Mouse (Mus musculus) gonadal fat pad, adult 2 months (tissue): ENCODE data around the gene B3gnt3. TPM values are rescaled to one million over a fixed set of nuclear protein-coding genes. Genes with fewer than 3 reads are reported as not detected.

Experiments used
- DNase-seq: peaks from one replicate; pipeline ENCODE4 v3.0.0-alpha.2; 2012; ENCODE audit warnings: low read depth
- polyA plus RNA-seq: library from polyadenylated mRNA; depleted of rRNA; stranded (reverse); fragments of >200 nt; gene quantifications from 2 replicates; pipeline ENCODE4 v1.2.3, GENCODE M21; 2012

The B3gnt3 gene
- polyA plus RNA-seq, 1 experiment = 11.1 TPM

DNA sequence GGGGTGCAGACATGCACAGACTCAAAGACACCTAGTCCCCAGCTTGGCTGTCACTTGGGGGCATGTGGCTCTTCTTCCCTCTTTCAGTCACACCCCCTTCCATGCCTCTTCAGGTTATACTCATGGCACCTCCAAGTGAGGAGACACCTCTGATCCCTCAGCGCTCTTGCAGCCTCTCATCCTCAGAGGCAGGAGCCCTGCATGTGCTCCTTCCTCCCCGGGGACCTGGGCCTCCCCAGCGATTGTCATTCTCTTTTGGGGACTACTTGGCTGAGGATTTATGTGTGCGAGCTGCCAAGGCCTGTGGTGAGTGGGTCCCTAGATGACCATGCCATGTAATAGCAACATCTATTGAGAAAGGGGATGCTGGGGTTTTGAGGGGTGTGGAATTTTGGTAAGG is 23.4 kb downstream of the B3gnt3 start:
- no peak for DNase-seq

DNA sequence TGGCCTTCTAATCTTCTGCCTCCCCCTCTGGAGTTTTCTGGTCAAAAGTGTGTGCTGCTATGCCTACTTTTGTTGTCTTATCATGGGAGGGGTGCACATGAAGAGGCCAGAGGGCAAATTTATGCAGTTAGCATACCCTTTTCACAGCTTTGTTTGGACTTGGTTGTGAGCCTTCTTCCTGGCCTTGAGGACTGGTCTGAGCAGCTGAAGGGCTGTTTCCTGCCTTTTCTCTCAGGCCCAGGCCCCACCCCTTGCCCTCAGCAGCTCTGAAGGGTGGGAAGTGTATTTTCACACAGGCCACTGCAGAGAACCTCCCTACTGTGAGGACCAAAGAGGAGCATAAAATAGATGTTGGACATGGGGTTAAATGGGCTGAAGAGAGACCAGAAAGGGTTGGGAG is 24.0 kb downstream of the B3gnt3 start:
- DNase-seq = no peak

DNA sequence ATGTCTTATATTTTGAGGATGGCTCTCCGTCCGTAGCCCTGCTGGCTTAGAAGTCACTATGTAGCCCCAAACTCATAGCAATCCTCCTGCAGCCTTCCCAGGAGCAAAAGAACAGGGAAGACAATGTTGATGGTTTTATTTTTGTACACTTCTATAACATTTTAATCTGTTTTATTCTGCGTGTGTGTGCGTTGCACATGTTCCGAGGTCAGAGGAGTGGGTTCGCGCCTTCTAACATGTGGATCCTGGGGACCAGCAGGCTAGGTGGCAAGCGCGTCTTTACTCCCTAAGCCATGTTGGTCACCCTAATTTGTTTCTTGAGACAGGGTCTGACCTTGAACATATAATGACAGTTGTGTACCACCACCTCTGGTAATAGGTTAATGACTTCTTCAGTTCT is 24.8 kb downstream of the B3gnt3 start:
- no peak for DNase-seq

DNA sequence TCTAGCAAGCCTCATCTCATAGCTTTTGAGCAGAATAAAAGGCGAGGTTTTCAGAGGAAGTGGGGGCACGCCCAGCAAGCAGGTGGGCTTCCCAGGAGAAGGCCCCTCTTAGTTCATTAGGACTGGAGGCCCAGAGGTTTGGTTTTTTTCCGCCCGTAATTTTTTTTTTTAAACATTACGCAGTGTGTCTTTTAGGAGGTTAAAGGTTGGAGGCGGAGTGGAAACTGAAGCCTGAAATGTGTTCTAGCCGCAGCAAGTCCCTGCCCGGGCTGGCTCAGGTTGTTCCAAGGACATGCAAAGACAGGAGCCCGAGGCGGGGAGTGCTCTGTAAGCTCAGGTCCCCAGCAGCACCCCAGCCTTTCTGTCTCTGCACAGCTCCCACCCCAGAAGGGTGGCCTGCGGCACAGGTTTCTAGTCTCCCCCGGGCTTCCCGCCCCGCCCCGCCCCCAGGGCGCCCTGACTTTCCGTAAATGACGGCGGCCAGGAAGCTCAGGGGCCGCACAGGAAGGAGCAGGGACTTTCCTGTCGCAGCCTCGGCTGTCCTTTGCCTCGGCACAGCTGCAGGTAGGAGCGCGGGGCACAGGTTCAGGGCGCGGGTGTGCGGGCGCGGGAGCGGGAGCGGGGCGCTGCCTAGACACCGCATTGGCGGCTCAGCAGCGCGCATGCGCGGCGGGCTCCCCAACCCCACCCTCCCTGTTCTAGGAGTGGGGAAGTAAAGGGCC is 25.4 kb downstream of the B3gnt3 start, which contains the start of gene Jak3:
Gene Jak3 (plus strand): TSS at position 277 of the 722 bp plus-strand sequence.
- peak; percentile 23 for DNase-seq

DNA sequence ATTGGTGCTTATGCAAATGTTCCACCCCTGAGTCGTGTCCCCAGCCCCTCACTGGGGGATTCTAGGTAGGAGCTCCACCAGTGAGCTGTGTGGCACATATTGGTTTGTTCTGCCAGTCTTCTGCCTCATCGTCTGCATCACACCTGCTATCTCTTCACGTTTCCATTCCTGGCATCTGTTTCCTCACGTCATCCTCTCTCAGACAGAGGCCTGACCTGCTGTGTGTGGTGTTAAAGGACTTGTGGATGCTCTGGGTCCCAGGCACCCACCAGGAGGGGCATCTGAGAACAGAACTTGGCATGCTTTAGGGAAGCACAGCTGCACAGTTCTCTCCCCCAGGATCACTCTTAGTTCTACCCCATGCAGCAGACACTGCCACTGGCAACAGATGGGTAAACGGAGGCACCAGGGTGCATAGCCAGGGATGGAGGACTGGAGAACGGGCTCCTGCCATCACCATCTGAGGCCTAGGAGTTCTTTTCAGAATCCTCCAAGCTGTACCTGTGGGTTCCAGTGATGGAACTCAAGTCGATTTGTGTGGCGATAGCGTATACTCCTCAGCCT is 26.1 kb downstream of the B3gnt3 start:
- DNase-seq = no peak

DNA sequence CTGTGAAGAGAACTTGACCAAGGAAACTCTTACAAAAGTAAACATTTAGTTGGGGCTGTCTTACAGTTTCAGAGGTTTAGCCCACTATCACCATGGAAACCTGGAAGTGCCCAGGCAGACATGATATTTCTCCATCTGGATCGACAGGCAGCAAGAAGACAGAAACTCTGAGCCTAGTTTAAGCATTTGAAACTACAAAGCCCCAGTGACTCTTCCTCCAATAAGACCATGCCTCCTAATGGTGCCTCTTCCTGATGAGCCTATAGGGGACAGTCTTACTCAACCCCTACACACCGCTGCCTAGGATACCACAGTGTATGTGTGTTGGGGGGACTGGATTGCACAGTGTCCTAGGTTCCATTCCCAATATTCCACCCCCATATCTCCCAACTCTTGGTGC is 27.5 kb downstream of the B3gnt3 start:
- DNase-seq = no peak

DNA sequence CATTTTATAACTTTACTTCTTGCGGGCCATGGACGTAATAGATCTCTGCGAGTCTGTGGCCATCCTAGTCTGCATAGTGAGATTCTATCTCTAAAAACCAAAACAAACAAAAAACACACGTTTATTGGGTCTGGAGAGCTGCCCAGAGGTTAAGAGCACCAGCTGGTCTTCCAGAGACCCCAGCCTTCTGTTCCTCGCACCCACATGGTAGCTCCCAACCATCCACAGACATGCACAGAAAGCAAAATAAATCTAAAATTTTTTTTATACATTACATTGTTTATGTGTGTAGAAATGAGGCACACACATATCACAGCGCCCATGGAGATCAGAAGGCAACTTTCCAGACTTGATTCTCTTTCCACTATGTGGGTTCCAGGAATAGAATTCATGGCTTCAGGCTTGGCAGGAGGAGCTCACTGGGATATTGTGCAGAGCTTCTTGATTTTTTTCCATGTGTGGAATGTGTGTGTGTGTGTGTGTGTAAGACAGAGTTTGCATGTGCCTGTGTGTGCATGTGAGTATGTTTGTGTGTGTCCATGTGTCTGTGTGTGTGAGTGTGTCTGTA is 29.3 kb downstream of the B3gnt3 start:
- DNase-seq = no peak

DNA sequence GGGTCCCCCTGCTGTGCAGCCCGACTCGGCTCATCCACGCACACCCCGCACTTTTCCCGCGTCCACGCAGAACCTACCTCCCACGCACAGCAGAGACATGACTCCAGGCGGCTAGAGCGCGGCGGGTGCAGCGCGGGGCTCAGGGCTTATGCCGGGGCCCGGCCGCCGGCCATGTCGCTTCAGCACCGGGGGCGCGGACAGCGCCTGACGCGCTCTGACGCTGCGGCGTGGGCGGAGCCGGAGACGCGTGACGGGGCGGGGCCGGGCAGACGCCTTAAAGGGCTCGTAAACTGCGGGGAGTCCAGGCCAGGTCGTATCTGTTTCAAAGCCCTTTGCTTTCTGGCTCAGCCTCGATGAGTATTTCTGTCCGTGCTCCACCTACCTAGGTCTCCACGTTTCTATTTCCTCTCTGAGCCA is 30.0 kb downstream of the B3gnt3 start, which contains the start of gene Unc13a:
Gene Unc13a (minus strand): TSS at position 209 of the 417 bp plus-strand sequence.
- DNase-seq = no peak

DNA sequence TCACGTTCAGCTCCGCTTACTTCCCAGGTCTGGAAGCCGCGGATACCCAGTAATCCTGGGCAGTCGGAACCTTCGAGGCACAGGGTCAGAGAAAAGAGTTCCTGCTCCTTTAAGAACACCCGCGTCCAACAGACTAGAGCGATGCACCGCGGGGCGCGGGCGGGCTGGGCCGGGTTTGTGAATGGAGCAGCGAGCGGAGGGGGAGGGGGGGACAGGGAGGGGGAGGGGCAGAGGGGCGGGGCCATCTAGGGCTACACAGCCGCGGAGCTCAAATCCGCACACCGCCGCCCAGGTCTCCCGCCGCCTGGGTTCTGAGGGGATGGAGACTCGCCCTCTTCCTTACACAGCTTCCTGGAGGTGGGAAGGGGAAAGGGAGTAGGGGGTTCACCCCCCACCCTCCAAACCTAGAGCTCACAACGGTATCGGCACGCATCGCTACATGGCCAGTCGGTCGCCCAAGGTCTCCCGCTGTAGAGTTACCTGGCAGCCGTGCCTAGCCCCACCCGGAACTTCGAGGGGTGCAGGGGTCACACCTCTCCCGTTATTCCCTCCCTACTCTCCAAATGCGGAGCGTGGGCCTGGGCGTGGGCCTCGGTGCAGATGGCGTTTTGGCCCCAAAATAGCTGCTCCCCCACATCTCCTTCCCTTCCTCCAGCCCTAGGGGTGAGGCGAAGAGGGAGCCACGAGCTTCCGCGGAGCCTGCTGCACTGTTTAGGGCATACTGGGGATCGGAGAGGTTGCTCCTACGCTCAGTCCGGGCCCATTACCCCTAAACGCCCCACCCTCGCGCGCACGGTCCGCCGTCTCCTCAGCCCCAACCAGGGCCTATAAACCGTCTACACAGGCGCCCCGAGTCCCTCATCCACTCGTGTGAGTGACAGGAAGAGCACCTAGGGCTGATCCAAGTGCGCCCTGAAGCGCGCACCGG is 30.7 kb downstream of the B3gnt3 start:
- DNase-seq = no peak

DNA sequence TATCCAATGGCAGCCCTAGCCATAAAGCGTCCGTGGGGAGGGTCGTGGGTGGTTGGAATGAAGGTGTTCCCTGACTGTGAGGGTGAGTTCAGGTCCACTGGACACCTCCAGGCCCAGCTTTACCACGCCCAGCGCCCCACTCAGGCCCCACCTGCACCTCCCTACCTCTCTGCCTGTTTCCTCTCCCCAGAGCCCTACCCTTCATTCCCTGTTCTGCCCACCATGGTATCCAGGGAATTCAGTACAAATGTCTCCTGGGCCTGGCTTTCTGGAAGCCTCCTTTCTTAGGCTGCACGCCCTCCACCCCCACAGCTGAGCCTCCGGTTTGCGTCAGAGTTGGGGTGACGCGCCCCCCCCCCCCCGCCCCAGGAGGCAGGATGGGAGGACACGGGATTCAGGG is 31.4 kb downstream of the B3gnt3 start:
- DNase-seq = no peak

DNA sequence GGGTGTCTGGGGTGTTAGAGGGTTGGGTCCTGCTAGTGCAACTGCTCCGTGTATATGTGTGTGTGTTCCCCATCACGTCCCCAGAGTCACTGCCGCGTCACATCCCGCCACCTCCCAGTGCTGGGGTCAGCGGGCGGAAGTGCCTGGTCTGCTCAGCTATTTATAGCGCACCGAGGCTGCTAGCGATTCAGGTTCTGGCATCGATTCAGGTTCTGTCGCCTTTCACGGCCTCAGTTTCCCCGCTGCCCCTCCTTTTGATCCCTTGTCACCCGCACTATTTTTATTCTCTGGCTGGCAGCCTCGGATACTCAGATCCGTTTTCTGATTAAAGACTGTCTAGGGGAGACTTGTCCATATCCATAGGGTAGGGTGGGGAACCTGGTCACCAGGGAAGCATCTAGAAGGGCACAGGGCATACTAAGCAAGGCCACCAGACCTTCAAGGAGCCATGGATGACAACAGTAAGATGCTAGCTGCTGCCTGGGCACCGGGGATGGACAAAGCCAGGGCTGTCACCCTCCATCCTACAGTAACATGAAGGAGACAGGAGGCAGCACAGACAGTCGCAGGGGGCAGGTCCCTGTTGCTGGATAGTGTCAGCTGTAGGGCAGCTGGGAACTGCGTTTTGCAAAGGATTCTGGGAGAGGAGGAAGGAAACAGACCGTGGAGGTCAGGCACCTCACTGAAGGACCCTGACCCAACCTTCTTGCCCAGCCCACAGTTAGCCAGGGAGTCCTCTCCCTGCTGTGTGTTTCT is 33.2 kb downstream of the B3gnt3 start:
- no peak for DNase-seq

DNA sequence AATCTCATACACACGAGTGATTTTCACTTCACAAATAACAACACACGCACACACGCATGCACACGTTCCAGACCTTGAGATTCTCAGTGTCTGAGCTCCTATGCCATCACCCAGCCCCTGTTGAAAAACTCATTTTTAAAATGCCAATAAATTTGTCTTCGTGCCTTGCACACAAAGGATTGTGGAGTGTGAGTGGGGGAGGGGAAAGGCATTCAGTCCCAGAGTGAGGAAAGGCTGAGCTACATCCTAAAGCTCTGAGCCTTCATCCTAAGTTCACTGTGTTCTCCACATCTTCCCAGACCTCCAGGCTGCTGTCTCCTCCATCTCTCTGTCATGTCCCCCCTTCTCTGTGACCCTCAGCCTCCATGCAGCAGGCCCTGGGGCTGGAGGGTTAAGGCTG is 34.3 kb downstream of the B3gnt3 start:
- no peak for DNase-seq

DNA sequence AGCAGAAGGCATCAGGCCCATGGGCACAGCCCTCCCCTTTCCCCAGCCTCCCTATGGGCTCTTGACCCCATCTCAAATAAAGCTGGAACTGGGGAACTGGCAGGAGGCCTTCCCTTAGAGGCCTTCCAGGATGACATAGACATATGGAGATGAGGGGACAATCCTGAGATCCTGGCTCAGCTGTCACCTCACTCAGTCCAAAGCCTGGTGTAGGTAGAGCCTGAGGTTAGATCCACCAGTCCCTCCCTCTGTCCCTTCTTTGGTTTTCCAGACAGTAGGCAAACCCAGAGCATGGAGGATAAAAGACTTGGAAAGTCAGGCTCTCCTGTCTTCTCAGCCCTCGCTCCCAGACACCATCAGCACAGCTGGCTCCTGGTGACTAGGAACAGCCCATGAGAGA is 34.7 kb downstream of the B3gnt3 start:
- no peak for DNase-seq

DNA sequence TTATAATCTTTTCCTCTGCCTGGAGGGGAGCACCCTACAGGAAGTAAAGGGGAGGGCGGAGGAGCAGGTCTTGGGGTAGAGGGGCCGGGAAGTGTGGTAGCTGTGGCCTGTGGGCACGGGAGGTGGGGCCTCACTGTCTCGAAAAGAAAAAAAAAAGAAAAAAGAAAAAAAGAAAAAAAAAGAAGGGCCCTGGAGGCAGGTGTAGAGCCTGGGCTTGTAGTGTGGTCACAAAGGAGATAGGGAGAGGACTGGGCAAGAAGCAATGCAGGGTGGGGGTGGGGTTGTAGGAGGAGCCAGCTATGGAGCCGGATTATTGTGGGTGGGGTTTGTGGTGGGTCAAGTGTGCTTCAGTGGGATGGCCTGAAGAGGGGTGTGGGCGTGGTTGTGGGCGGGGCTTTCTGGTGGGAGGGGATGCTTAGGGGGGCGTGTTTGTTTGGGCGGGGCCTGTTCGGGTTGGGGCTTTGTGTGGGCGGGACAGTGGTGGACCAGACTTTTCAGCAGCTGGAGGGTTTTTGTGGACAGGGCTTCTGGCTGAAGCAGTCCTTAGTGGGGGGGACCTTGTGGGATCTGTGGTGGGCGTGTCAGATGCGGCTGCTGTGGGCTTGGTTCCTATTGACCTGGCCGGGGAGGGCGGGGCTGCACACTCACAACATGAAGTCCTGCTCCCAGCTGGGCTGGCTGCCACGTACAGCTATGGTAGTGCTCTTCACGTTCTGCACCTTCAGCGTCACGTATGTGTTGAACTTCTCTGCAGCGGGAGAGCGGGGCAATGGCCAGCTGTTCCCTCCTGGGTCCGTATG is 36.1 kb downstream of the B3gnt3 start:
- DNase-seq = no peak

DNA sequence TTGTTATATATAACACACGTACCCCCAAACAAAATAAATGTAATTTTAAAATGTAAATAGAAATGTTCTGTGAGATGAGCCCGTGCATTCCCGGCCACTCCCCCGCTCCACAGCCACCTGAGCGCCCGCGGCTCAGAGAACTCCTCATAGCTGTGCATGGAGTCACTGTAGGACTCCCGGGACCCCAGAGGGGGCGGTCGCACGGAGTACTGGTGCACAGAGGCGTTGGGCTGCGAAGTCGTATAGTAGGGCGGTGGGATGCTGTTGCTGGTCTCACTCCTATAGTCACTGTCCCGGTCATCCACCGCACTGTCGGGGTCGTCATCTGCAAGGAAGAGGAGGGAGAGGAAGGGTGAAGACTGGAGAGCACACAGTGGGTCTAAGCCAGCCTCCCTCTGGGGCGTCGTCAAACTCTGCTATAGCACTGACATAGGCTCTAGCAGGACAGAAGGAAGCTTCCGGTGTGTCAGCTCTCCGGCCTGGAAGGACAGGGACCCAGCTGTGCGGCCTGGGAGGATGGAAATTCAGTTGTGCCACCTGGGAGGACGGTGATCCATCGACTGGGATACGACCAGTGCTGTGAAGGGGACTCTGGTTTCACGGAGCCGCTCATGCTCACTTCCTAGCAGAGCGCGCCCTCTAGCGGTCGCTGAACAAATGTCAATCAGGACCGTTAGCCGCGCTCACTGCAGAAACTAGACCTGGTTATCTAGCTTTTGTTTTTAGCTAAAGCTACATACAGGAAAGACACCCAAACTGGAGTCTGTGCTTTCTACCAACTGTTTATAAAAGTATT is 41.1 kb downstream of the B3gnt3 start:
- DNase-seq = no peak

DNA sequence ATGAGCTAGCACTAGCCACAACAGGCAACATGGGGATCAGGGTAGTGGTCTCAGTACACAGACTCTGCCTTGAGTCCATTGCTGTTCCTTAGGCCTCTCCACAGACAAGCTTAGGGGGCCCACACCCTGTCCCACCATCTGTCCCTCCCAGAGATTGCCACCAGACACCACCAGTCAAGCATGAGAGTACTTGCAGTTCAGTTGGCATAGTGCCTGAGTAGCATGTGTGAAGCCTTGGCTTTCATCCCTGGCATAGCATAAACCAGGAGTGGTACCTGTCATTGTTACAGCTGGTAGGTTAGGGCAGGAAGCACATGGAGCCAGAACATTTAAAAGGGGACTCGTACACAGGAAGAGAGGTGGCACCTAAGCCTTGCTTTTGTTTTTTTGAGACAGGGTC is 41.8 kb downstream of the B3gnt3 start:
- no peak for DNase-seq

DNA sequence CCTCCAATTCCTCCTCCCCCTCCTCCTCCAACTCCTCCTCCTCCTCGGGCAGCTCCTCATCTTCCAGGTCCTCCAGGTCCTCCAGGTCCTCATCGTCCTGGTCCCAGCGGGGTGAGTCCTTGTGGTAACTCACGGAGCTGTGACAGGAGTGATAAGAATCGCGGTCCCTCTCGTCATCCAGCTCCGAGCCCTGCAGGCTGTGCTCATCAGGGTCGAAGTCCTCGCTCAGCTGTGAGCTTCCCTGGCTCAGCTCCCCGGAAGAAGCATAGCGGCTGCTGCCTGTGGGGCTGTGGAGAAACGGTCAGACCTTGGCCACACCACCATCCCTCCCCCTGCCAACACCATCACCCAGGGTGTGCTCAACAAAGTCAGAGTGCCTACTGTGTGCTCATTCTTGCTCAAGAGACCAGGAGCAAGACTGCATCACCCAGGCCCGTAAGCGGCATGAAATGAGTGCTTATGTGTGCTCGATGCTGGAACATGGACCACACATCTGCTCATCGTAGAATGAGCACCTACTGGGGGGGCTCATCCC is 43.0 kb downstream of the B3gnt3 start:
- no peak for DNase-seq

DNA sequence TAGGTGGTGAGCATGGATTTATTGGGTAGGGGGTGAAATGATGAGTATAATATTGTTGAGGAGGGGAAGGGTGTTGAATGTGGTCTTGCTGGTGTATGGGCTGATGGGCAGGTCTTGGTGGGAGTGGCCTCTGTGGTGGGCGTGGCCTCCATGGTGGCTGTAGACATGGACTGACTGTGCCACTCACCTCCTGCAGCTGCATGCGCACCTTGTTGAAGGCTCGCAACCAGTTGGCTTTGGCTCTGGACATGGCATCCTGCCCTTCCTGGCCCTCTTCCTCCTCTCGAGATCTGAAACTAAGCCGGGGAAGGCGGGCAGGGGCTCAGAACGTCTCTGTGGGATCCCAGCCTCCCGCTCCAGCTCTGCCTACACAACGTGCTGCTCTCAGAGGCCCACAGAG is 43.8 kb downstream of the B3gnt3 start:
- no peak for DNase-seq

DNA sequence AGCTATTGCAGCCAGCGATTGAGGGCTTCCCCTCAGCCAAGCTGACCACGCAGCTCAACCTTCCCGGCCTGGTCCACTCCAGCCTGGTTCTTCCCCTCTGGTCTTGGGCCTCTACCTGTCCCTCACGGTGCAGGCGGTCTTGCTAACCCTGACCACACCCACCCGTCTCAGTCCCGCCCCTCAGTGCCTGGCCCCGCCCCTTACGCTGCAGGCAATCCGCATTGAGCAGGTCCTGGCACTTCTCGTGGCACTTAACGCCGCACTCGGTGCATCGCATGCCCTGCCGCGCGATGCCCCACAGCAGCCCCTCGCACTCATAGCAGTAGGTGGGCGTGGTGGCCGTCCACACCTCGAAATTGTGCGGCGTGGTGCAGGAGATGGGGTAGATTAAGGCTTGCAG is 47.0 kb downstream of the B3gnt3 start:
- DNase-seq = no peak

DNA sequence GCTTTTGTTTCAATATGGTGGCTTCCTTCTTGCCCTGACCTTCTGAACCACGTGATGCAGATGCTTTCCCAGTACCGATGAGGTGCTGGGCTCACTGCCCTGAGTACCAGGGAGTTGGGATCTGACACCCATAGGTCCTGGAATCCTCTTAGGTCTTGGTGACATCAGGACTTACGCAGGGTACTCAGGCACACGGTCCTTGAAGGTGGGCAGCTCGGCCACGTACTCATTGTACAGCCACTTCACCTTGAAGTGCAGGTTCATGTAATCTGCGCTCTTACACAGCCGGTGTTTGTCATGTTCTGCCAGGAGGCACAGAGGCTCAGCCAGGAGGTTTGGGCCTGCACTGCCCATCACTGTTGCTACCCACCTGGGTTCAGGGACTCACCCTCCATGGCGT is 56.1 kb downstream of the B3gnt3 start:
- DNase-seq = no peak
